Mouse (Mus musculus) embryonic fibroblast, embryonic 13.5 days (primary cell): ENCODE measurements around the gene Mllt3.

ENCODE experiments used
- CTCF ChIP-seq: IDR thresholded peaks from 2 replicates; pipeline ENCODE4 v1.5.1; 2011; ENCODE audit warnings: mild to moderate bottlenecking, control low read depth, low read length, moderate library complexity, borderline replicate concordance; ENCODE audit not compliant: insufficient read depth
- POLR2A ChIP-seq: IDR thresholded peaks from 2 replicates; pipeline ENCODE4 v1.6.1; 2011; ENCODE audit warnings: low read depth, mild to moderate bottlenecking, control low read depth, low read length, moderate library complexity

GRCm38 (mm10) chr4:87795261-87795660 is 237.9 kb downstream of the Mllt3 start:
- TF ChIP-seq POLR2A (no peak), CTCF (no peak)
